Comparison of ENCODE assay signal across 31 mouse cellular contexts in the genomic region with DNA sequence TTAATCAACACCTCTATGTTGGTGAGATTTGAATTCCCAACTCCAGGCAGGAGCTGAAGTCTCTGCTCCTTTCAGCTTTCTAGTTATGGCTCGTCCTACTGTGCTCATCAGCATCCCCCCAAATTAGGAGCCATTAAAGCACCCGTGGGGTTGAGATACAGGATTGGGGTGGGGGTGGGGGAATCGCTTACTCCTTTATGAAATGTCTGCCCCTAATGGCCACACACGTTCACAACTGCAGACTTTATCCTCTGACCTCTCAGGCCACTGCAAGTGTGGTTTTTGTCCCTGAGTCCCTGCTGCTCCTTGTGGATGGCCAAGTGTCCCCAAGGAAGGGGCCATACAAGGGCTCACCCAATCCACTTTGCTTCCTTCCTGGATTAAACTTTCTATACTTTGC.
"Had no signal": no experiment of that assay in that cellular context is flagged by ENCODE, and none has a peak within 500 bp of the region (broad histone marks: within the 10 kb centered on the region; RNA-seq: fewer than 3 reads in every experiment).

No protein-coding gene starts in this region.

- H3K9me3 ChIP-seq: limb, embryonic 10.5 days; limb, embryonic 12.5 days; limb, embryonic 13.5 days; limb, embryonic 15.5 days; liver, embryonic 12.5 days; liver, embryonic 13.5 days; liver, embryonic 15.5 days; lung, embryonic 15.5 days; megakaryocyte, embryonic 14.5 days; midbrain, embryonic 10.5 days; midbrain, embryonic 12.5 days; midbrain, embryonic 13.5 days; midbrain, embryonic 15.5 days had no signal

- H3K27me3 ChIP-seq: limb, embryonic 12.5 days; limb, embryonic 13.5 days; limb, embryonic 15.5 days; liver, embryonic 12.5 days; liver, embryonic 13.5 days; liver, embryonic 15.5 days; lung, embryonic 15.5 days; megakaryocyte, embryonic 14.5 days; midbrain, embryonic 12.5 days; midbrain, embryonic 13.5 days; midbrain, embryonic 15.5 days had no signal

- H3K4me2 ChIP-seq: limb, embryonic 12.5 days; limb, embryonic 13.5 days; limb, embryonic 15.5 days; liver, embryonic 11.5 days; liver, embryonic 12.5 days; liver, embryonic 13.5 days; liver, embryonic 15.5 days; lung, embryonic 14.5 days; lung, embryonic 15.5 days; midbrain, embryonic 11.5 days; midbrain, embryonic 12.5 days; midbrain, embryonic 13.5 days; midbrain, embryonic 15.5 days had no signal

- DNase-seq: left cerebral cortex, postnatal 4 days; liver; liver, embryonic 13.5 days; liver, postnatal 0 days; lung, adult 18-20 months; lung, adult 2 months; lung, embryonic 14.5 days; lung, postnatal 10 days; lung, postnatal 14 days; lung, postnatal 36 days; lung, postnatal 4 days; midbrain, embryonic 14.5 days had no signal

- H3K27ac ChIP-seq: limb, embryonic 10.5 days; limb, embryonic 13.5 days; limb, embryonic 15.5 days; liver, embryonic 12.5 days; liver, embryonic 13.5 days; liver, embryonic 14.5 days; liver, embryonic 15.5 days; lung, embryonic 15.5 days; macrophage; midbrain, embryonic 10.5 days; midbrain, embryonic 12.5 days; midbrain, embryonic 13.5 days; midbrain, embryonic 15.5 days had no signal

- H3K9ac ChIP-seq: limb, embryonic 12.5 days; limb, embryonic 13.5 days; limb, embryonic 15.5 days; liver, embryonic 12.5 days; liver, embryonic 13.5 days; liver, embryonic 14.5 days; liver, embryonic 15.5 days; liver, postnatal 0 days; lung, embryonic 14.5 days; lung, embryonic 15.5 days; midbrain, embryonic 12.5 days; midbrain, embryonic 13.5 days; midbrain, embryonic 15.5 days had no signal

- ATAC-seq: liver, embryonic 12.5 days; liver, postnatal 0 days; lung, postnatal 0 days; midbrain, embryonic 13.5 days; midbrain, embryonic 15.5 days; midbrain, embryonic 16.5 days had no signal

- H3K4me1 ChIP-seq: limb, embryonic 10.5 days; liver, embryonic 13.5 days; liver, embryonic 15.5 days; lung, embryonic 15.5 days had no signal

- H3K4me3 ChIP-seq: limb, embryonic 10.5 days; limb, embryonic 12.5 days; limb, embryonic 13.5 days; limb, embryonic 15.5 days; liver, embryonic 12.5 days; liver, embryonic 13.5 days; liver, embryonic 15.5 days; lung, embryonic 15.5 days; megakaryocyte, embryonic 14.5 days; midbrain, embryonic 10.5 days; midbrain, embryonic 12.5 days; midbrain, embryonic 13.5 days; midbrain, embryonic 15.5 days; myocyte had no signal

- H3K36me3 ChIP-seq: limb, embryonic 15.5 days; liver, embryonic 12.5 days; liver, embryonic 13.5 days; liver, embryonic 15.5 days; lung, embryonic 15.5 days; midbrain, embryonic 10.5 days; midbrain, embryonic 12.5 days; midbrain, embryonic 13.5 days; midbrain, embryonic 15.5 days had no signal
